Mouse (Mus musculus) forebrain, embryonic 15.5 days (tissue): ENCODE measurements around the gene Tnnc1. TPM values are rescaled to one million over a fixed set of nuclear protein-coding genes. Genes with fewer than 3 reads are reported as not detected.

ENCODE experiments used
- ATAC-seq: fragments of 200-750 bp; cut with Nextera tagmentation; replicated peaks from 2 replicates; pipeline ENCODE4 v1.8.0; 2017; ENCODE audit warnings: mild to moderate bottlenecking, moderate TSS enrichment, moderate library complexity
- H3K27ac ChIP-seq: fragments of 300-500 bp; sonication (generic); replicated peaks from 2 replicates; pipeline ENCODE4 v1.5.1; 2015; ENCODE audit warnings: mild to moderate bottlenecking, inconsistent platforms
- H3K27me3 ChIP-seq: fragments of 300-500 bp; sonication (generic); 2 replicates; pipeline ENCODE4 v1.6.1; 2015; ENCODE audit warnings: inconsistent platforms
- H3K36me3 ChIP-seq: fragments of 300-500 bp; sonication (generic); 2 replicates; pipeline ENCODE4 v1.6.1; 2015; ENCODE audit warnings: mild to moderate bottlenecking, inconsistent platforms
- H3K4me1 ChIP-seq: fragments of 300-500 bp; sonication (generic); 2 replicates; pipeline ENCODE4 v1.6.1; 2015; ENCODE audit warnings: inconsistent platforms
- H3K4me2 ChIP-seq: fragments of 300-500 bp; sonication (generic); replicated peaks from 2 replicates; pipeline ENCODE4 v1.6.1; 2015; ENCODE audit warnings: mild to moderate bottlenecking, inconsistent platforms
- H3K4me3 ChIP-seq: fragments of 300-500 bp; sonication (generic); 2 replicates; pipeline ENCODE4 v1.5.1; 2015; ENCODE audit warnings: mild to moderate bottlenecking, inconsistent platforms
- H3K9ac ChIP-seq: fragments of 300-500 bp; sonication (generic); replicated peaks from 2 replicates; pipeline ENCODE4 v1.6.1; 2015; ENCODE audit warnings: mild to moderate bottlenecking, inconsistent platforms
- H3K9me3 ChIP-seq: fragments of 300-500 bp; sonication (generic); 2 replicates; pipeline ENCODE4 v1.6.1; 2016; ENCODE audit warnings: inconsistent platforms
- WGBS: fragments of 180-500 bp; shearing (Covaris S2); methylation state at CpG from one replicate; pipeline ENCODE4 v1.1.7; 2015; ENCODE audit warnings: mixed read lengths; 5-methylcytosine and 5-hydroxymethylcytosine counted together
- polyA plus RNA-seq: library from polyadenylated mRNA; unstranded; fragments of >200 nt; fragmentation: Nextera tagmentation; extraction: Ambion mirVana; gene quantifications from 2 replicates; pipeline ENCODE4 v1.2.1, GENCODE M21; 2015

Tnnc1 gene
- polyA plus RNA-seq, 1 experiment from 2014 or later, result 1.7 TPM

DNA sequence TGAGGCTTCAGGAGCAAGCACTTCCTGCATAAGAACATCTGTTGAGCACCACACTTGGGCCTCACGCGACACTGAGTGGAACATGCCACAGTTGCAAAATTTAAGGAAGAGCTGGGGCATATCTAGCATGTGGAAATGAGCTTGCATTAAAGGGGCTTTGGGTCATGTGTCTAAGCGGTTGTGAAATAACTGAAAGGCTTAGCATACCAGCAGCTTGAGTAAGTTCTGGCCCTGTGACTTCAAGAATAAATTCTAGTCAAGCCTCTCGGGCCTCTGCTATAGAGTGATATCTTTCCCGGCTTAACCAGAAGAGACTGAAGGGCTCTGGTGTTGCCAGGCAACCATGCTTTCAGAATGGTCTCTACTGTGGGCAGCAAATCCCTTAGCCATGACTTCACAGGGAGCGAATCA, 19.3 kb upstream of the Tnnc1 start:
- ATAC-seq, result no peak
- Histone ChIP-seq H3K4me2 (no peak overlapping the region), H3K27ac (no peak overlapping the region), H3K4me1 (peaks cover 3% of the 10 kb centered on the region; the same call in 1 of the 2 replicates), H3K36me3 (peaks cover 96% of the 10 kb centered on the region), H3K9me3 (no peaks in the 10 kb centered on the region), H3K27me3 (no peaks in the 10 kb centered on the region), H3K4me3 (no peak overlapping the region), H3K9ac (no peak overlapping the region)
- WGBS, result 54% methylated on average over 6 of the region's 6 CpGs

GRCm38 (mm10) chr14:31189348-31189747, 18.8 kb upstream of the Tnnc1 start:
- H3K27ac ChIP-seq, result no peak overlapping the region

DNA sequence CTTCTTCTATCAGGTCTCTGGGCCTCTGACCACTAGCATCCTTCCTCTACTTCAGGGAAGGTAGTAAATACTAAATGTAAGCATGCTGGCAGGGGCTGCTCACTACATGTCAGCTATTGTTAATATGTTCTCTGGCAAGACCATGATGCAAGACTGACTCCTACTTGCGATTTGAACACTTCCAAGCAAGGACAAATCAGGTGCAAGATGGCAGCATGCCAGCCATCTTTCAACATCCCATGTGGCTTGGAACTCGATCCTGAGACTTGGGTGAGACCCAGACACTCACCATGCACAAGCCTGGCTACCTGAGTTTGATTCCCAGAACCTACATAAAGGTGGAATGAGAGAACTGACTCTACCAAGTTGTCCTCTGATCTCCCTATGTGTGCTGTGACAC, 16.2 kb upstream of the Tnnc1 start:
- Histone ChIP-seq H3K9me3 (no peaks in the 10 kb centered on the region), H3K27me3 (no peaks in the 10 kb centered on the region), H3K4me1 (peaks cover 10% of the 10 kb centered on the region), H3K4me2 (no peak overlapping the region), H3K27ac (no peak overlapping the region), H3K36me3 (peaks cover 73% of the 10 kb centered on the region), H3K9ac (no peak overlapping the region), H3K4me3 (no peak overlapping the region)
- ATAC-seq, result no peak
- 35% methylated on average over 2 of the region's 2 CpGs for WGBS

More at GRCm38 (mm10) chr14:31189348-31189747, 18.8 kb upstream of the Tnnc1 start:
- no peak overlapping the region for H3K4me2 ChIP-seq
- H3K27me3 ChIP-seq, result no peaks in the 10 kb centered on the region
- ATAC-seq, result no peak
- no peak overlapping the region for H3K4me3 ChIP-seq
- whole genome bisulfite sequencing, result 92% methylated on average over 3 of the region's 3 CpGs
- H3K36me3 ChIP-seq, result peaks cover 90% of the 10 kb centered on the region
- no peaks in the 10 kb centered on the region for H3K9me3 ChIP-seq
- H3K4me1 ChIP-seq, result peaks cover 3% of the 10 kb centered on the region; the same call in 1 of the 2 replicates
- H3K9ac ChIP-seq, result no peak overlapping the region

GRCm38 (mm10) chr14:31193791-31194190, 14.3 kb upstream of the Tnnc1 start:
- H3K4me2 ChIP-seq, result no peak overlapping the region
- no peaks in the 10 kb centered on the region for H3K27me3 ChIP-seq
- no peaks in the 10 kb centered on the region for H3K9me3 ChIP-seq
- WGBS, result 63% methylated on average over 7 of the region's 7 CpGs
- no peak overlapping the region for H3K9ac ChIP-seq
- H3K4me3 ChIP-seq, result no peak overlapping the region
- ATAC-seq, result 0 out of 2 replicates have a peak, but pooled peaks have one; percentile 20
- peaks cover 61% of the 10 kb centered on the region for H3K36me3 ChIP-seq
- peaks cover 14% of the 10 kb centered on the region for H3K4me1 ChIP-seq
- 0 out of 2 replicates have a peak overlapping the region, but pooled peaks have one; percentile 31 for H3K27ac ChIP-seq

- peaks cover 14% of the 10 kb centered on the region for H3K4me1 ChIP-seq
- no peak overlapping the region for H3K4me2 ChIP-seq
- no peak overlapping the region for H3K9ac ChIP-seq
- no peak overlapping the region for H3K4me3 ChIP-seq
- no peak overlapping the region for H3K27ac ChIP-seq
- no peaks in the 10 kb centered on the region for H3K27me3 ChIP-seq
- no peaks in the 10 kb centered on the region for H3K9me3 ChIP-seq
- no peak for ATAC-seq
- peaks cover 61% of the 10 kb centered on the region for H3K36me3 ChIP-seq
- WGBS, result 96% methylated on average over 2 of the region's 2 CpGs
Observed at GRCm38 (mm10) chr14:31194441-31194840, 13.7 kb upstream of the Tnnc1 start.

DNA sequence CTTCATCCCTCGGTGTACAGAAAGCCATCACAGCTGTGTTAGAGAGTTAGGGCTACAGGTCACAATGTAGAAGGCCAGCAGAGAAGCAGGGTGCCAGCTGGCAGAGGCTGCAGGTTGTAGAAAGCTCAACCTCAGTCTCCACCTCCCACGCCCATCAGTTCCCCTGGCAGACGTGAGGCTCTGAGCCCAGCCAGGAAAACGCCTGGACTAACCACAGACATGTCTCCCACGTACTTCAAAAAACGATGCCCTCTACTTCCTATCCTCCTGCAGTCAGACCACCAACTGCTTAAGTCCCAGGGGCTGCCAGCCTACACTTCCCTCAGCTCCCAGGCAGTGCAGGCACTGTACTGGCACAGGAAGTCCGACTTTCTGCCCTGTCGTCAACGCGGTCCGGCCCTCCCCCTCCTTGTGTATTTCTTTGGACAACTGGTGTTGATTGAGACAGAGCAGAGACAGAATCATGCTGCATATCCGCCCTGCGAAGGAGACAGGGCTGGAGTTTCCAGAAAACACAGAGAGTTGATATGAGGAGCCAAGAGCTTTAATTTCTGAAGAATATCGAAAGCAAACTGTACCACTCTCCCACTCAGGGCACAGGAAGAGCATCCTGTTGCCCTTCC, 13.1 kb upstream of the Tnnc1 start:
- peaks cover 61% of the 10 kb centered on the region for H3K36me3 ChIP-seq
- H3K9me3 ChIP-seq, result no peaks in the 10 kb centered on the region
- H3K4me3 ChIP-seq, result no peak overlapping the region
- H3K9ac ChIP-seq, result no peak overlapping the region
- H3K27me3 ChIP-seq, result no peaks in the 10 kb centered on the region
- WGBS, result 73% methylated on average over 14 of the region's 14 CpGs
- no peak for ATAC-seq
- peak overlapping the region; percentile 12; the same call in 1 of the 2 replicates for H3K27ac ChIP-seq
- H3K4me1 ChIP-seq, result peaks cover 14% of the 10 kb centered on the region
- no peak overlapping the region for H3K4me2 ChIP-seq

- H3K27ac ChIP-seq, result no peak overlapping the region
- 96% methylated on average over 4 of the region's 4 CpGs for WGBS
- no peak overlapping the region for H3K9ac ChIP-seq
- no peak for ATAC-seq
- no peak overlapping the region for H3K4me3 ChIP-seq
- H3K27me3 ChIP-seq, result no peaks in the 10 kb centered on the region
- no peaks in the 10 kb centered on the region for H3K9me3 ChIP-seq
- peaks cover 61% of the 10 kb centered on the region for H3K36me3 ChIP-seq
- no peak overlapping the region for H3K4me2 ChIP-seq
- peaks cover 14% of the 10 kb centered on the region for H3K4me1 ChIP-seq
Observed at GRCm38 (mm10) chr14:31195521-31195920, 12.6 kb upstream of the Tnnc1 start.

- 0 out of 2 replicates have a peak, but pooled peaks have one; percentile 15 for ATAC-seq
- no peak overlapping the region for H3K9ac ChIP-seq
- no peak overlapping the region for H3K27ac ChIP-seq
- H3K4me2 ChIP-seq, result no peak overlapping the region
- no peak overlapping the region for H3K4me3 ChIP-seq
- H3K9me3 ChIP-seq, result no peaks in the 10 kb centered on the region
- peaks cover 61% of the 10 kb centered on the region for H3K36me3 ChIP-seq
- no peaks in the 10 kb centered on the region for H3K27me3 ChIP-seq
- peaks cover 14% of the 10 kb centered on the region for H3K4me1 ChIP-seq
Observed at GRCm38 (mm10) chr14:31195968-31196367, 12.1 kb upstream of the Tnnc1 start.

GRCm38 (mm10) chr14:31197547-31198516, 10.3 kb upstream of the Tnnc1 start:
- no peak overlapping the region for H3K4me3 ChIP-seq
- 70% methylated on average over 16 of the region's 16 CpGs for WGBS
- H3K4me1 ChIP-seq, result peaks cover 14% of the 10 kb centered on the region
- H3K9me3 ChIP-seq, result no peaks in the 10 kb centered on the region
- H3K36me3 ChIP-seq, result peaks cover 61% of the 10 kb centered on the region
- no peak overlapping the region for H3K27ac ChIP-seq
- ATAC-seq, result no peak
- no peak overlapping the region for H3K9ac ChIP-seq
- H3K27me3 ChIP-seq, result no peaks in the 10 kb centered on the region
- H3K4me2 ChIP-seq, result no peak overlapping the region

DNA sequence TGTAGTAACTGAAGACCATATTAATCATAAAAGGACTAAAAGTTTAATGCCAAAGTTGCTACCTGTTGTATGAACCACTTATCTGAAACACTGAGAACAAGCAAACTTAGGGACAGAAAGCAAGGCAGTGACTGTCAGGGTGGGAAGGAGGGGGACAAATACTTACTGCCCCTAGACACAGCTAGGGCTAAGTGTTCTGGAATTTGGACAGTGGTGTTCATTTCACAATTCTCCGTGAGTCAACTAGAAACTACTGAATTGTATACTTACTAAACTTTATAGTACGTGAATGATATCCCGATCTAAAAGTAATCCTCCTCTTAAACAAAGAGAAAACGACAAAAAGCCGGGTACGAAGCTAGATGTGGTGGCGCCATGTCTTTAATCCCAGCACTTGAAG, 8.5 kb upstream of the Tnnc1 start:
- Histone ChIP-seq H3K36me3 (peaks cover 71% of the 10 kb centered on the region), H3K27ac (no peak overlapping the region), H3K4me1 (peaks cover 19% of the 10 kb centered on the region), H3K4me2 (no peak overlapping the region), H3K9ac (no peak overlapping the region), H3K4me3 (no peak overlapping the region), H3K9me3 (no peaks in the 10 kb centered on the region), H3K27me3 (no peaks in the 10 kb centered on the region)
- 92% methylated on average over 7 of the region's 7 CpGs for WGBS
- no peak for ATAC-seq

DNA sequence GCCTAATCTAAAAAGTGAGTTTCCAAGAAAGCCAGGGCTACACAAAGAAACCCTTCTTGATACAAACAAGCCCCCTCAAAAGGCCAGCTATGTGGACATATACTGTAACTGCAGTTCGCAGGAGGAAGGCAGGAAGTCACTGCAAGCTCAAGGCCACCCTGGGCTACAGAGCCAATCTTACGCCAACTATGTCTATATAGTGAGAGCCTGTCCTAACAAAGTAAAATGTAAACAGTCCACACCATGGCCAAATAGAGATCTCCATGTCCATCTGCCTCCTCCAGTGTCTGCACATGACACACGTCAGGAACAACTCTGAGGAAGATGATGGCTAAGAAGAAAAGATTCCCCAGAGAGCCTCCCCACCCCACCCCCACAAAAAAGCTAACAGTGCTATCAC, 8.1 kb upstream of the Tnnc1 start:
- WGBS, result 85% methylated on average over 3 of the region's 3 CpGs
- no peaks in the 10 kb centered on the region for H3K9me3 ChIP-seq
- H3K36me3 ChIP-seq, result peaks cover 69% of the 10 kb centered on the region
- H3K4me2 ChIP-seq, result no peak overlapping the region
- no peak for ATAC-seq
- no peak overlapping the region for H3K4me3 ChIP-seq
- peaks cover 20% of the 10 kb centered on the region for H3K4me1 ChIP-seq
- no peak overlapping the region for H3K27ac ChIP-seq
- no peaks in the 10 kb centered on the region for H3K27me3 ChIP-seq
- no peak overlapping the region for H3K9ac ChIP-seq

DNA sequence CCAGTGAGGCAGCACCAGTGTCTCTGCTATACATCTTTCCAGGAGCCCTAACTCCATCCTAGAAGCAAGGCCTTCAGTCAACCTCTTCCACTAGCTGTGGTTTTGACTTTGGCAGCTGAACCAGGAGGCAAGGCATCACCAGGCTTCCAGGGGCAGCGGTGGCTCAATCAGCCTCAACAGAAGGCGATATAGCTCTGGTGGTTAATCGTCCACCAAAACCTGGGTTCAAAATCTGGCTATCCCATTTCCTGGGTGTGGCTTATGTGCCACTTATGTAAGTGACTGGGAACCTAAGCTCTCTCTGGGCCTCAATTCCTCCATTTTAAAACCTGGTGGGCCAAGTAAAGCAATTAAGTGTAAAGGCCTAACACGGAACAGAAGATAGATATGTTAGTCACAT, 3.3 kb upstream of the Tnnc1 start:
- Histone ChIP-seq H3K27ac (peak overlapping the region; percentile 91; the same call in 1 of the 2 replicates), H3K4me2 (peak overlapping the region; percentile 74), H3K4me1 (peaks cover 25% of the 10 kb centered on the region), H3K9ac (peak overlapping the region; percentile 94), H3K4me3 (peak overlapping the region; percentile 89), H3K27me3 (no peaks in the 10 kb centered on the region), H3K9me3 (no peaks in the 10 kb centered on the region), H3K36me3 (peaks cover 46% of the 10 kb centered on the region)
- 72% methylated on average over 4 of the region's 4 CpGs for WGBS
- no peak for ATAC-seq
